Mouse (Mus musculus): ENCODE measurements at regions not wholly inside any gene's neighbourhood (a gene's known extent, or its start where the extent isn't known, plus 50 kb on each side); places are given as distances from the start of the nearest gene placed in this dataset.

DNA sequence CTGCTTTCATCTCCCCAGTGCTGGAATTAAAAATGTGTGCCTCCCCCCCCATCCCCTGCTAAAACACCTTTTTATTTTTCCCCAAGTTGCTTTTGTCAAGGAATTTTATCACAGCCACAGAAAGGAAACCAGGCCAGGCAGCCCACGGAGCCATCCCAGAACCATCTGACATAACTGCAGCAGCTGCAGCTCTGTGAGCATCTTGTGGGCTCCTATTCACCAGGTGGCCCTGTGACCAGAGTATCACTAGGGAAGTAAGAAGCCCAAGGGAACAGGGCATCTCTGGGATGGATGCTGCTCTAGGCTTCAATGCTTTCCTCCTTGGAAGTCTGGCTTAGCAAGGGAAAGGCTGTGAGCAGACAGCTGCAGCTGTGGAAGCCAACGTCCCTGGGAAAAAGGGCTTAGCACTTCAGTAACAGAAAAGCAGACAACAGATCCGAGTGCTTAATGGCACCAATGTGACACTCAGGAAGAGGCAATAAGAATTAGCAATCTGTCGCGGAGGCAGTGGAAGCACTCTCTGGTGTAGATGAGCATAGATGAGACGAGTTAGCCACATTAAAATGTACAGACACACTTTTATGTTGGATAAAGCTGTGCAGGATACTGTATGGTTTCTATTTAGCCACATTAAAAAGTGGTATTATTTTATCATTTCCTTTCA lies 1183.0 kb downstream of the 4930447A16Rik start:
- DNase-seq (ENCODE audit: low read depth, low spot score) = peak; percentile 58

DNA sequence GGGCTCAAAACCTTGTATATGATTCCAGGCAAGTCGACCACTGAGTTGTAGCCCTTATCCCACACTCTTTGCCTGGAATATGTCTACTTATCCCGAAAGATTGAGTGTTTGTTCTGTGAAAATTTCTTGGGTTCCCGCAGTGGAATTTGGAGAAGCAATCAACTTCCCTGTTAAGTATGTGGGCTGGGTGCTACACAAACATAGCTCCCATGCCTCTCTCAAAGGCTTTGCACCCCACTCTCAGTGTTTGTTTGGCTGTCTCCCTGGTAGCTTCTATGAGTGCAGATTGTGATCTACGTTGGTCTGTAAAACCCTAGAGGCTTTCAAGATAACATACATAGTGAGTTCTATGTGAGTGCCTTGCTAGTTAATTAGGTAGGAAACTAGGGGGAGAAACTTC lies 1184.2 kb downstream of the 4930447A16Rik start:
- no peak for DNase-seq (ENCODE audit: low read depth, low spot score)
